Mouse (Mus musculus): ENCODE results near the gene Fam69b.

GRCm38 (mm10) chr2:26641006-26641647 lies 12.9 kb downstream of the Fam69b start:
- no peak for TF ChIP-seq CTCF (IDR thresholded peaks at IDR 0.05)
- TF ChIP-seq POLR2A (IDR thresholded peaks at IDR 0.05; ENCODE audit: insufficient read depth, low read depth, low read length), result no peak
- no peak for TF ChIP-seq EP300 (IDR thresholded peaks at IDR 0.05; ENCODE audit: insufficient read depth, low read depth, low read length)

Measured in heart, adult 2 months (tissue).